Mouse (Mus musculus): ENCODE data around the gene Nup160.

- TF ChIP-seq POLR2A (IDR thresholded peaks at IDR 0.05; ENCODE audit: insufficient read length, low read depth) (no peak), TCF12 (IDR thresholded peaks at IDR 0.05; ENCODE audit: insufficient read depth, poor library complexity, severe bottlenecking) (no peak), MYOD1 (IDR thresholded peaks at IDR 0.05; ENCODE audit: control insufficient read depth in 1 of 3, insufficient read length in 2 of 3, low read depth in 2 of 3) (no peak), USF1 (IDR thresholded peaks at IDR 0.05; ENCODE audit: low read depth) (no peak), CEBPB (IDR thresholded peaks at IDR 0.05; ENCODE audit: insufficient read depth, poor library complexity, severe bottlenecking) (no peak), POLR2AphosphoS2 (IDR thresholded peaks at IDR 0.05; ENCODE audit: insufficient read length, low read depth) (no peak), MAX (IDR thresholded peaks at IDR 0.05; ENCODE audit: low read depth) (no peak)
Observed at GRCm38 (mm10) chr2:90647084-90647483, 29.9 kb upstream of the Nup160 start.
